Mouse (Mus musculus) kidney, embryonic 15.5 days (tissue): ENCODE measurements at regions not wholly inside any gene's neighbourhood (a gene's known extent, or its start where the extent isn't known, plus 50 kb on each side); places are given as distances from the start of the nearest gene placed in this dataset.

Experiments used
- ATAC-seq: fragments of 200-750 bp; cut with Nextera tagmentation; replicated peaks from 2 replicates; pipeline ENCODE4 v1.8.0; 2017; ENCODE audit warnings: moderate TSS enrichment; ENCODE audit not compliant: low FRiP score
- H3K27ac ChIP-seq: fragments of 300-500 bp; sonication (generic); 2 replicates; pipeline ENCODE4 v1.5.1; 2015; ENCODE audit warnings: mild to moderate bottlenecking, inconsistent platforms
- H3K27me3 ChIP-seq: fragments of 300-500 bp; sonication (generic); 2 replicates; pipeline ENCODE4 v1.6.1; 2015; ENCODE audit warnings: inconsistent platforms
- H3K36me3 ChIP-seq: fragments of 300-500 bp; sonication (generic); 2 replicates; pipeline ENCODE4 v1.6.1; 2015; ENCODE audit warnings: inconsistent platforms
- H3K4me1 ChIP-seq: fragments of 300-500 bp; sonication (generic); 2 replicates; pipeline ENCODE4 v1.6.1; 2015; ENCODE audit warnings: inconsistent platforms
- H3K4me2 ChIP-seq: fragments of 300-500 bp; sonication (generic); 2 replicates; pipeline ENCODE4 v1.6.1; 2015; ENCODE audit warnings: moderate library complexity, mild to moderate bottlenecking, inconsistent platforms
- H3K4me3 ChIP-seq: fragments of 300-500 bp; sonication (generic); replicated peaks from 2 replicates; pipeline ENCODE4 v1.5.1; 2015; ENCODE audit warnings: mild to moderate bottlenecking, inconsistent platforms
- H3K9ac ChIP-seq: fragments of 300-500 bp; sonication (generic); 2 replicates; pipeline ENCODE4 v1.6.1; 2015; ENCODE audit warnings: mild to moderate bottlenecking, inconsistent platforms
- H3K9me3 ChIP-seq: fragments of 300-500 bp; sonication (generic); replicated peaks from 2 replicates; pipeline ENCODE4 v1.6.1; 2016; ENCODE audit warnings: inconsistent platforms
- WGBS: fragments of 180-500 bp; shearing (Covaris S2); methylation state at CpG from one replicate; pipeline ENCODE4 v1.1.7; 2015; ENCODE audit warnings: mixed read lengths; 5-methylcytosine and 5-hydroxymethylcytosine counted together

- Histone ChIP-seq H3K9me3 (no peaks in the 10 kb centered on the region), H3K36me3 (no peaks in the 10 kb centered on the region), H3K4me3 (no peak overlapping the region), H3K27me3 (no peaks in the 10 kb centered on the region), H3K9ac (no peak overlapping the region), H3K4me1 (peaks cover 21% of the 10 kb centered on the region), H3K4me2 (no peak overlapping the region), H3K27ac (no peak overlapping the region)
- ATAC-seq = no peak
- WGBS = 69% methylated on average over 6 of the region's 6 CpGs
These were observed 123.3 kb downstream of the Psat1 start for GRCm38 (mm10) chr19:15823688-15824371.

GRCm38 (mm10) chr19:15820020-15820419, 127.1 kb downstream of the Psat1 start:
- H3K9me3 ChIP-seq = no peaks in the 10 kb centered on the region
- H3K27me3 ChIP-seq = no peaks in the 10 kb centered on the region
- H3K4me3 ChIP-seq = no peak overlapping the region
- H3K27ac ChIP-seq = no peak overlapping the region
- no peak overlapping the region for H3K9ac ChIP-seq
- no peak overlapping the region for H3K4me2 ChIP-seq
- WGBS = 16% methylated on average over 7 of the region's 7 CpGs
- 0 out of 2 replicates have a peak, but pooled peaks have one; percentile 29 for ATAC-seq
- no peaks in the 10 kb centered on the region for H3K36me3 ChIP-seq
- H3K4me1 ChIP-seq = peaks cover 8% of the 10 kb centered on the region; the same call in 1 of the 2 replicates

- Histone ChIP-seq H3K4me2 (no peak overlapping the region), H3K27ac (no peak overlapping the region), H3K4me3 (no peak overlapping the region), H3K9me3 (no peaks in the 10 kb centered on the region), H3K27me3 (no peaks in the 10 kb centered on the region), H3K36me3 (no peaks in the 10 kb centered on the region), H3K9ac (no peak overlapping the region), H3K4me1 (peaks cover 4% of the 10 kb centered on the region; the same call in 1 of the 2 replicates)
- no peak for ATAC-seq
- WGBS = 46% methylated on average over 6 of the region's 6 CpGs
These were observed 132.0 kb downstream of the Psat1 start for GRCm38 (mm10) chr19:15815166-15815565.

GRCm38 (mm10) chr19:15809008-15809407, 138.1 kb downstream of the Psat1 start:
- Histone ChIP-seq H3K4me3 (no peak overlapping the region), H3K27ac (no peak overlapping the region), H3K9me3 (no peaks in the 10 kb centered on the region), H3K36me3 (no peaks in the 10 kb centered on the region), H3K4me1 (no peaks in the 10 kb centered on the region), H3K9ac (no peak overlapping the region), H3K4me2 (no peak overlapping the region), H3K27me3 (peaks cover 11% of the 10 kb centered on the region)
- 92% methylated on average over 5 of the region's 5 CpGs for WGBS
- ATAC-seq = no peak

- Histone ChIP-seq H3K36me3 (no peaks in the 10 kb centered on the region), H3K27ac (no peak overlapping the region), H3K9me3 (no peaks in the 10 kb centered on the region), H3K4me1 (no peaks in the 10 kb centered on the region), H3K9ac (no peak overlapping the region), H3K4me2 (no peak overlapping the region), H3K4me3 (no peak overlapping the region), H3K27me3 (peaks cover 11% of the 10 kb centered on the region)
- 91% methylated on average over 2 of the region's 2 CpGs for WGBS
- no peak for ATAC-seq
These were observed 139.5 kb downstream of the Psat1 start for GRCm38 (mm10) chr19:15807681-15808080.

- Histone ChIP-seq H3K4me3 (no peak overlapping the region), H3K27ac (no peak overlapping the region), H3K4me1 (peaks cover 15% of the 10 kb centered on the region), H3K27me3 (peaks cover 24% of the 10 kb centered on the region), H3K4me2 (no peak overlapping the region), H3K9me3 (no peaks in the 10 kb centered on the region), H3K9ac (no peak overlapping the region), H3K36me3 (no peaks in the 10 kb centered on the region)
- ATAC-seq = no peak
- 51% methylated on average over 8 of the region's 8 CpGs for WGBS
These were observed 143.8 kb downstream of the Psat1 start for GRCm38 (mm10) chr19:15803131-15803889.

- ATAC-seq = no peak
- Histone ChIP-seq H3K27me3 (peaks cover 25% of the 10 kb centered on the region), H3K27ac (no peak overlapping the region), H3K9me3 (no peaks in the 10 kb centered on the region), H3K9ac (no peak overlapping the region), H3K4me3 (no peak overlapping the region), H3K36me3 (no peaks in the 10 kb centered on the region), H3K4me1 (peaks cover 17% of the 10 kb centered on the region), H3K4me2 (no peak overlapping the region)
- 73% methylated on average over 5 of the region's 5 CpGs for WGBS
These were observed 144.5 kb downstream of the Psat1 start for GRCm38 (mm10) chr19:15802641-15803040.

GRCm38 (mm10) chr19:15801811-15802486, 145.2 kb downstream of the Psat1 start:
- ATAC-seq = peak; percentile 82
- WGBS = 5% methylated on average over 16 of the region's 17 CpGs

GRCm38 (mm10) chr19:15800856-15801706, 146.1 kb downstream of the Psat1 start:
- peaks cover 26% of the 10 kb centered on the region for H3K4me1 ChIP-seq
- H3K27me3 ChIP-seq = peaks cover 25% of the 10 kb centered on the region
- no peaks in the 10 kb centered on the region for H3K9me3 ChIP-seq
- peak overlapping the region; percentile 62 for H3K4me2 ChIP-seq
- peak overlapping the region; percentile 36 for H3K4me3 ChIP-seq
- 19% methylated on average over 16 of the region's 16 CpGs for WGBS
- H3K9ac ChIP-seq = no peak overlapping the region
- 0 out of 2 replicates have a peak, but pooled peaks have one; percentile 38 for ATAC-seq
- H3K36me3 ChIP-seq = no peaks in the 10 kb centered on the region
- H3K27ac ChIP-seq = peak overlapping the region; percentile 11

More at GRCm38 (mm10) chr19:15801811-15802486, 145.2 kb downstream of the Psat1 start:
- H3K27ac ChIP-seq = no peak overlapping the region
- H3K4me1 ChIP-seq = peaks cover 22% of the 10 kb centered on the region
- H3K4me2 ChIP-seq = peak overlapping the region; percentile 62
- H3K4me3 ChIP-seq = peak overlapping the region; percentile 36
- H3K9ac ChIP-seq = no peak overlapping the region
- H3K27me3 ChIP-seq = peaks cover 25% of the 10 kb centered on the region
- no peaks in the 10 kb centered on the region for H3K36me3 ChIP-seq
- H3K9me3 ChIP-seq = no peaks in the 10 kb centered on the region

GRCm38 (mm10) chr19:15796466-15796865, 150.7 kb downstream of the Psat1 start:
- Histone ChIP-seq H3K36me3 (no peaks in the 10 kb centered on the region), H3K4me1 (peaks cover 21% of the 10 kb centered on the region), H3K9ac (no peak overlapping the region), H3K27ac (no peak overlapping the region), H3K27me3 (peaks cover 11% of the 10 kb centered on the region), H3K4me2 (no peak overlapping the region), H3K9me3 (no peaks in the 10 kb centered on the region), H3K4me3 (no peak overlapping the region)
- WGBS = 20% methylated on average over 4 of the region's 4 CpGs
- peak; percentile 19; the same call in 1 of the 2 replicates for ATAC-seq

GRCm38 (mm10) chr19:15791942-15792341, 155.2 kb downstream of the Psat1 start:
- Histone ChIP-seq H3K4me1 (peaks cover 22% of the 10 kb centered on the region), H3K9me3 (no peaks in the 10 kb centered on the region), H3K9ac (no peak overlapping the region), H3K4me3 (no peak overlapping the region), H3K4me2 (no peak overlapping the region), H3K27ac (no peak overlapping the region), H3K36me3 (no peaks in the 10 kb centered on the region), H3K27me3 (no peaks in the 10 kb centered on the region)
- WGBS = 63% methylated on average over 4 of the region's 4 CpGs
- ATAC-seq = no peak
